Mouse (Mus musculus) heart, postnatal 4 days (tissue): ENCODE measurements at regions not wholly inside any gene's neighbourhood (a gene's known extent, or its start where the extent isn't known, plus 50 kb on each side); places are given as distances from the start of the nearest gene placed in this dataset.

Source experiments
- DNase-seq: peaks from one replicate; pipeline ENCODE4 v3.0.0; 2021

DNA sequence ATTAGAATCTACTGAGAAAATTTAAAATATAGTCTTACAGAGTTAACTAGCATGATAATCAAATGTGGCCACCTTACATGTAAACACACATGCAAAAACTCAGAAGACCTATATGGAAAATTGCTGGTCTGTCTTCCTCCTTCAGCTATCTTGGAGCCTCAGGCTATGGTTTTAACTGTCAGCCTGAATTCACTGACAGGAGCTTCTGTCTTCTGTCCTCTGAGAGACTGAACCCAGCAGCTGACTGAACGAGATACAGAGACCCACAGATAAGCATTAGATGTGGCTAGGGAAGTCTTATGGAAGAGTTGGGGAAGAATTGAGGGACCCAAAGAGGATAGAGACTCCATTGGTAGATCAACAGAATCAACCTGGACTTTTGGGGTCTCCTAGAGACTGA, 360.0 kb upstream of the Meox2 start:
- DNase-seq: no peak

DNA sequence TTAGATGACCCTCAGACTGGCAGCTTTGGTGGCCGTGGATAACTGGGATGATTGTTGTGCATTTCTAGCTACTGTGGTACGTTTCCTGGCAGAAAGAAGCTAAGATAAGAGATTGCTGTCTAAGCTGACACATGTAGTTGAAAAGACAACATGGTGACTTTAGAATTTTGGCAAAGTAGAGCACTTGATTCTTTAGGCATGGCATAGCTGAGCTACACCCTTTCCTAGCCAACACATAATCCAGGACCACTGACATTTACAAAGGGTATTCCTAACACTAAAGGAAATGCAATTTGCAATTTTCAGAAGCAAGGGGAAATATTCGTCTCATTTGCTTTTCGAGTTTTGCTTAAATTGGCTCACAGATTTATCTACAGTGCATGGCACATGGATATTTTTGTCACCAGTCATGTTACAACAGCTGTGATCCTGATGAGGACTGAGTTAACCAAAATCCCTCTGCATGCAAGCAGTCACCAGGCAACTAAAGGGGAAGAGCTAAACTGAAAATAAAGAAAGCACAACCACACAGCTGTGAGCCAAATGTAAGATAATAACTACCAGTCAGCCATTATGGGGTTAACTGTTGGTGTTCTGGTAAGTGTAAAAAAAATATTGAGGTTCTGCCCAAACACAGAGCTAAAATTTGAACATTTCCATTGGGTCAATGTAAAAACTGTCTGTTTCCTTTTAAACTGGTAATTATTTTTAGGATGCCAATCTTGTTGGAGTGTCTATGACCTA, 342.9 kb upstream of the Meox2 start:
- no peak for DNase-seq

DNA sequence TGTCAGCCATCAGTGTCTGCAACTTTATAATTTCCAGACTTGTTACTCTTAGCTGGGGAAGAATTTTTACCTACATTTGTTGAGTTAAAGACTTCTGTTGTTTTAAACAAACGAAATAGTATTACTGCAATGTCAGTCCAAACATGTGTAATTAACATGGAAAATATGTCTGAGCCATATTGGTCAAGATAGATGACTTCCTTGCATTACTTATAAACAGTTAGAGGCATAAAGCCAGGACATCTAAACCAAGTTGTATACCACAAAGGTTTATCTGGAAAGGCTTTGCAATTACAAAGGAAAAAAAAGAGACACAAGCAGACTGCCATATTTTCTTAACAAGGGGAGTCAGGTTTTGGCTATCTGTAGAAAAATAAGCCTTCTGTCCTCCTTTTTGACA, 342.2 kb upstream of the Meox2 start:
- no peak for DNase-seq

DNA sequence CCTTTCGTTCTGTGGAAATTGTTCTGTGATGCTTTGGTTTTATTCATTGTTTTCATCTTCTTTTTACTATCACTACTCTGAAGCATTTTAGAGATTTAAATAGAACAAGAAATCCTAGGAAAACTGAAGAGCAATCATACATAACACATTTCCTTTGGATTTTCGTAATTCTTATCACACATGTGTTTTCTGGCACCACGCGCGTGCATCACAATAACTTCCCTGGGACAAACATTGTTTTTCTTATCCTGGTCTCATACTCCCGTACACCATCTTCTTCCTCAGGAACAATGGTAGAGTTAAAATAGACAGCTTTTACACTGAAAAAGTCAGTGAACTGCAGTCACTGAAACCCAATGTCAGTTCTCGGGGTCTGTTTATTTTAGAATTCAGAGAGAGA, 327.6 kb upstream of the Meox2 start:
- no peak for DNase-seq

DNA sequence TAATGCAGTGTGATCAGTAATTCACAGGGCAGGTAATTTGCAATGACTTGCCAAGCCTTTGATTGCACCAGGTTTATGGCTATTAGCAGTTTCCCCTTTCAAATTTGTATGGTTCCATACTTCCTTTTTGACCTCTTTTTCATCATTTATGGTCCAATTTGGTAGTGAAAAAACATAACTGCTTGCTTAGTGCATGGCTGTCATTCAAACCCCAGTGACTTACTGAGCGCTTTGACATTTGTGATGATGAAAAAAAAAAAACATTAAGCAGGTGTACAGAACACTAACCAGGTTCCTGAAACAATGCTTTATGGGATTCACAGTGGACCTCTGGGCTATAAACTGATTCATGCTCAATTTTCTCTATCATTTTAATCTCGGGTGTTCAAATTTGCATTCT, 317.5 kb upstream of the Meox2 start:
- no peak for DNase-seq

DNA sequence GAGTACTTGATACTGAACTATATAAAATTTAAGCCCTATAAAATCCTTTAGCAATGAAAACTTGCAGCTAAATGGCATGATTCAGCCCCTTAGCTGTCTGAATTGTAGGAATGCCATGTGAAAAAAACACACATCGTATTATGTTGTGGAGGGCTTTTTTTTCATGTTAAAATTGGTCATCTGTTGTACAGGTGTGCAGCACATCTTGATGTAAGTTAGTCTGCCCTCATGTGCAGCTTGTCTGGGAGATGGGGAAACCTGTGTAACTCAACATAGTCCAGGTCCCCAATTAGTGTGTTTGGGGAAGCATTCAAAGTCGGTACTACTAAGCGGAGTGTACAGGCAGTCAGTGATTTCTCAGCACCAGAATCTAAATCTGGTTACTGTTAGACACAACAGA, 316.9 kb upstream of the Meox2 start:
- no peak for DNase-seq

DNA sequence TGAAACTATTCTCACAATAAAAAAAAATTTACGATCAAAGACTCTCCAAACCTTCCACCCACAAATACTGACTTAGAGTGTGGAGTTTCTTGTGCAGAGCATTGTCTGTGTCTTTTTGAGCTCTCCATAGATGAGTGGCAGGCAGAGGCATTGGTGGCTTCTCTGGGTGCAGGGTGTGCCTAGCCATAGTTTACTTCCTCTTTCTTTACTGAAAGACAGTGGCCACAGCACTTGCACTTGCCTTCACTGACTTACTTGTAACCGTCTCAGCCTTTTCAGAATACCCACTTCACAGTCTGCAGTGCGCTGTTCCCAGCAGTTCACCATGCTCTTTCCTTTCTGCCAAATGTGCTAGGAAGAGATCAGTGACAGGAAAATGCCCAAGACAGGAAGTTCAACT, 316.1 kb upstream of the Meox2 start:
- no peak for DNase-seq

DNA sequence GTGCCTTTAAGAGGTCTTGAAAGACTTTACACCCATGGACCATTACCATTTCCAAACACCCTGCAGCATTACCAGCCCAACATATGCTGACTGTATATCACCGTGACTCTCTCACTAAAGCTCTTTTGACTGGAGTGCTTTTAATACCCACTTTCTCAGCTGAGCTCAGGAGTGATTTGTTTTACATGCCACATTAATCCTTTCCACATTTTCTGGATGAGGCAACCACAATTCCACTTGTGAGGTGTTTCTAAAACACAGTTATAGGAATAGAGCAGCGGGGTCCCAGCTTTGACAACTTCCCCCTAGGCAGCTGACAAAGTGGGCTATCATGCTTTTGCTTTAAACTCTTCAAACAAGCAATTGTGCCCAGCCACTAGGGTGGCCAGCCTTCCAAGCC, 314.5 kb upstream of the Meox2 start:
- DNase-seq: no peak

DNA sequence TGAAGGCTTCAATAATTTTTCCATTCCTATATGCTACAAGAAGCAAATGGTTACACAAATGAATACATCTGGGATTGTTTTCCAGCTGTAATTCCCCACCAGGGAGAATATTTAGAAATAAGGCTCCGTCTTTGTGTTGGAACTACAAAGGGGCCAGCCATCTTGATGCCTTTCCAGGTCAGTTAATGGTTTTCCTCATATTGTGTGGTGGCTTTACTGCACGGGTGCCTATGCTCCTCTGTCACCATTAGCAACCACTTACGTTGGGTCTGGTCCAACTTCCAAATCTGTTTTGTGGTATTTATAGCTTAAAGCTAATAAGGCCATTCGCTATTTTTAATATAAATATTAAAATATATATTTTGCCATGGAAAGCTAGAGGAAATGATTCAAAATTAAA, 312.1 kb upstream of the Meox2 start:
- DNase-seq: no peak

DNA sequence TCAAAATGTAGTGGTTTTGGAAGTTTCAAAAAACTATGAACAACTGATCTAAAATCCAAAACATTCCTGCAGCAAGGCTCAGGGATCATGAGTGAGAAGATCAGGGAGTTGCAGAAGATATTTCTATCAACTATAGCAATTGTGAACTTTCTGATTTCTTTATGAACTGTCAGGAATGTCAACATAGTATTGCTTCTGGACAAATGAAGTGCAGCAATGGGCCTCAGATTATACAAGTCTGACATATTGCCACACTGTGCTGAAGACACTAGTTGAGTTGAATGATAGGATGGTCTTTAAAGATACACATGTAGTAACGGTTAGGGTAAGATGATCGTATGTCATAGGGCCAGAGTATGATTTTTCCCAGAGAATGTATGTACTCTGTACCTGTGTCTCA, 290.4 kb upstream of the Meox2 start:
- no peak for DNase-seq

DNA sequence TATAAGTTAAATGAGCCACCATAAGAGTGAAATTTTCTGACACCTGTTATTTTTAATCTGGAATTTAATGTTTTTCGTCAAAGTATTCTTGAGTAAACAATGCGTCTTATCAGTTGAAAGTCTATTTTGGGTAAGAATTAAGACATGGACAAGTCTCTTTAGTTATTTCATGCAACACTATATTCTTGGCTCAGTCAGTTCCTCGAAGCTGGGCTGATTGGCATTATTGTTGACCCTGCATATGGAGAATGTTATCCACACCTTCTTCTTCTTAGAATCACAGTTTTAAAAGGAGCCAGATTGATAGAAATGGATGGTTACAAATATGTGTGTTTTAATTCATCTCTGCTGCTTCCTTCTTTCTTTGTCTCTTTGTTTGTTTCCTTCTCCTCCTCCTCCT, 289.5 kb upstream of the Meox2 start:
- DNase-seq: no peak

DNA sequence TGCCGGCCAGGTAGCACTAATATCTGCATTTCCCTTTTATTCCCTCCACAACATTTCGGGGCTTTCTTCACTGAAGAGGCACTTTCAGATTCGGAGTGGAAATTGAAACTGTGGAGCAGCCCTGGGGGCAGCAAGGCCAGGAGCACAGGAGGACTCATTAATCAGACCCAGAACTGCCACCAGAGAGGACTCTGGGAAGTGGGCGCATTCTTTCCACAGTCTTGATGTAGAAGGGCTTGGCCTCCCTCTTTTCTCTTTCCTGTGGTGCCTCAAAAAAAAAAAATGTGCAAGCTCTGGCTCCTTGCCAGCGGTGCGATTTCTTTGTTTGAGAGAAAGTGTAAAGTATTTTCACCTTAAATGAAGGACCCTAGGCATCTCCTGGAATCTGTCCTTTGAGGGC, 281.6 kb upstream of the Meox2 start:
- DNase-seq: peak; percentile 12

DNA sequence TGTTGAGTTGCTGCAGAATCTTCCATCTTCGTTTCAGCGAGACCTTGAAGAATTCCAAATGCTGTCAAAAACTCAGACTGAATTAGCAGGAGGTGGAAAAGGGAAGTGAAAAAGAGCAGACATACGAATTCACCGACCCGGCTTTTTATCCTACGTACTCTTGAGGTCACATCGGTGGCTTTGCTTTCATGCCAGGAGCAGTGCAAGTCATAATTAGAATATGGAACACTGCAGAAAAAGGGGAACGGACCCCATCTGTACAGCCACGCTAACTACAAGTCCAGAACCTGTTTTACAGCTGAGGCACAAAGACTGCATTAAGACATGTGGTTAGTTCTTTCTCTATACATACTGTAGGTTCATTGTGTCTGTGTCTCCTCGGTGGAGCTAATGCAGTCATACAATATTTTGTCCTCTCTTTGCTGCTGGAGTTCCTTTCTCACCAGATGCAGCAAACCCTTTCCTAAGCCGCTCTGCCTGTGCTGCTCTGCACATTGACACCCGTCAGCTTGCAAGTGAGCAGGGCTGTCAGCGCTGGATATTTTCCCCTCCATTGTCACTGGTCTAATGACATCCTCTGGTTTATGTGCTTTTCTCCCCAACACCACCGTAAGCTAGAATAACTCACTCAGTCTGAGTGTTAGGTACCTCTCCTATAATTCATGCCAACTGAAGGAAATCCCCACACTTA, 276.9 kb upstream of the Meox2 start:
- DNase-seq: no peak

DNA sequence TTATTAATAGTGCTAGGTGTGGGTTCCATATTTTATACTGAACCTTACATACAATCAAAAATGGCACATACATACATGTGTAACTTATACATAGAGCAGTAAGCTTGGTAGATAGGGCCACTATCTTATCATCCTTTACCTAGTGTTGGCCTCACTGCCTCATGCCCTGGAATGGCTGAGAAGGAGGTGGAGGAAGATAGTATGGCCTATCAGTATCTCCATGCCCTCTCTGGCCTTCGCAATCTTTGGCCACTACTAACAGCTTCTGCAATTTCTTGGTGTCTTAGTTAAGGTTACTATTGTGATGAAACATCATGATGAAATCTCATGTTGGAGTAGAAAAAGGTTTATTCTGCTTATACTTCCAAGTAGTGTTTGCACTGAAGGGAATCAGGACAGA, 265.4 kb upstream of the Meox2 start:
- DNase-seq: no peak

DNA sequence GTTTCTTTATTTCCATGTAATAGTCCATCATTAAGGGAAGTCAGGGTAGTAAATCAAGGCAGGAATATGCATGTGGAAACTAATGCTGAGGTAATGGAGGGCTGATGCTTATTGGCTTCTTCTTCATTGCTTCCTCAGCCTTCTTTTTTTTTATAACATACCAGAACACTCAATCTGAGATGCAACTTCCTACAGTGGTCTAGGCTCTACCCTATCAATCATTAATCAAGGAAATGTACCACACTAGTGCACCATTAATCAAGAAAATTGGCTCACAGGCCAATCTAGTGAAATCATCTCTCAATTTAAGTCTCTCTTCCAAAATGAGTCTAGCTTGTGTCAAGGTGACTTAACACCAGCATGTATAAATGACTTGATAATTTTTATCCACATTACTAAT, 263.2 kb upstream of the Meox2 start:
- DNase-seq: no peak

DNA sequence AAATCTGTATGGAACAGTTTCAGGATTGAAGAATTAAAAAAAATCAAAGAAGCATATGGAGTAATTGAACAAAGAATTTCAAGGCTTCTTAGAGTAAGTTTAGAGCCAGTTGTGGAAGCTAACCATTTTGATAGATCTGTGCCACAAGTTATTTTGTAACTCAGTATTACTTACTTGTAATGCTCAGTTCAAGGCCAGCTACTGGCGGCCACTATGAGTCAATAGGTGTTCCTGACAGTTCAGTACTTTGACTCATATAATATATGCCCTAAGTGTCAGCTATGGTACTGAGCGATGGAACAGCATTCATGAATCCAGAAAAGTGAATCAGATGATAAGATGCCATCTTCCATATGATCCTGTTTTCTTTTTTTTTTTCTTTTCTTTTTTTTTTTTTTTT, 259.3 kb upstream of the Meox2 start:
- no peak for DNase-seq

DNA sequence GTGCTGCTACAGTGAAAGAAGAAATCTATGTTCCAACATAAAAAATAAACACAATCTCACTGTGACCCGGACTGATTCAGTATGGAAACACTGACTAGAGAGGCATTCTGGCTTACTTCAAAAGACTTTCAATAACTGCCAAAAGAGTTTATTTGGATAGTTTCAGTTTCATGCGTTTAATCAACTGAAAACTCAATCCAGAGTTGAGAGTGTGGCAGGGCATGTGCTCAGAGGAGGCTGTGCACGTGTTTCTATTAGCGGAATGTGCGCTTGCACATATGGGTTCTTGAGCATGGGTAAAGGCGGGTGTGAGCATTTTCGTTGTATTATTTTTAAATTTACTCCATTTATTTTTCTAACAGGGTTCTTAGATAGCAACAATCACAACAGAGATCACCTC, 245.2 kb upstream of the Meox2 start:
- DNase-seq: no peak

DNA sequence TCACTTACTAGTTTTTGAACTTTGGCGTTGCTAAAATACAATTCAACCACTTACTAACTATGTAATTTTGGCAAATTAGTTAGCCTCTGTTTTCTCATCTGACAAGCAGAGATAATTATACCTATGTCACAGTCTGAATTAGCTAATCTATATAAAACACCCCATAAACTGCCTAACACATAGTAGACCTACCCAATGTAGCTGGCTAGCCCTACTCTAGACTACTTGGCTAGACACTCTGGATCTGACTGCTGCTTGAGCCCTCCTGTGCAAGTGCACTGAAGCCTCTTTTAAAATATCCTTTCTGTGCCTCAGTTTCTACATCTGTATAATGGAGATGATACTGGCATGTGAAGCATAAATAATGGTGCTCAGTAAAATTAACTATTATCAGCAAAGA, 227.6 kb upstream of the Meox2 start:
- DNase-seq: no peak

DNA sequence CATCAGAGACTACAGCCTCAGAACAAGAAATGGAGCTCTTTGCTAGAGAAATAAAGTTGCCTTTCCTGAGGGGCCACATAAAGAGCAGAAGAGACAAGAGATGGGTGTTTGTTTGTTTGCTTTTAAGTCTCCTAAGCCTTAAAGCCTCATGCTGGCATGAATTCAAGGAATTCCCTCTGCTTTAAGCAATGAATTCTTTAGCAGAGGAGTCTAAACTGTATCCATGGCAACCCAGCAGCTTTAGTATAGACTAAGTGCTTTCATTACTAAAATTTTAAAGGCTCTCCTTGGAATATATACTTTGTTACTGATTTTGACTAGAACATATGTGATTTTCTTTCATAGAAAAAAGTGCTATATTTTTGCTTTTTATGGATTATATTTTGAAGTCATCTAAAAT, 195.0 kb upstream of the Meox2 start:
- no peak for DNase-seq

DNA sequence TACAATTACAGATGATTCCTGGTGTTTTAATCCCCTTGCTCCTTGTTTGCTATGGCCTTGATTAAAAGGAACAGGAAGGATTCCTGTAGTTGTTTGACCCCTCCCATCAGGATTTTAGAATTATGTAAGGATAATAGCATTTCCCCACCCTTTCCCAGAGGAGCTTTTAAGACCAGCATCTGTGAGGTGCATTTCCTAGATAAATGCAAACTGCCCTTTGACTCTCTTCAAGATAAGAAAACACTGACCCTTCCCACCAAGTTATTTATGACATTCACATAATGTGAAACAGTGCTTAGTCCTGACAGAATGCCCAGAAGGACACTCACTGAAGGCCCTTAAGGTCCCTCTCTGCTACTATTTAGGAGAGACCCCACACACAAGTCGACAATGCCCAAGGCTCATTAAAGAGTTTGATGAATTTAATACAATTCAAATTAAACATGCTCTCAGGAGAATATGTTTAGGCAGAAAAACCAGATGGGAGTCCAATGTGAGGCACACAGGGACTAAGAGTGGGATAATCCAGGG, 190.7 kb upstream of the Meox2 start:
- no peak for DNase-seq

DNA sequence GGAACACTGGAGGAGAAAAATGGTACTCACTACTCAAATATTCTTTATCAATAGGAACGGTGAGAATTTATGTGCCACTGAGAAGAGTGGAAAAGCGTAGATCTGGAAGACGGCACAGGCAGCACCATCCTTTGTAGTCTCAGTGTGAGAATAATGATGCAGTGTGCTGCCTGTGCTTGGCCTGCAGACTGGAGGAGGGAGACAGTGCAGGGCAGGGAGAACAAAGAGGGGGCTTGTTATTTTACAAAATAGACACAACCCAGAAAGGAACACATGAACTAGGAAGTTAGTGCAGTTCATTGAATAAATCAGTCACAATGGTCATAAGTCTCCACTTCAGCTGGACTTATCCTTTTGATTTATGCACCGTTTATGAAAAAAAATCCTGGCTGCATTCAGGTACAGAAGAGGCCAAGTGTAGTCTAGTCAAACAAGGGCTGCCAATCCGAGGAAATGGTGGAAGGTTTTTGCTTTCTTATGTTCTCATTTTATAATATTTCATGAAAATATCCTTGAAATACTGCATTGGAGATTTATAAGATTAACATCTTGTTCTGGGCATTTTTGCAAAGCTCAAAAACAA, 190.0 kb upstream of the Meox2 start:
- DNase-seq: no peak

DNA sequence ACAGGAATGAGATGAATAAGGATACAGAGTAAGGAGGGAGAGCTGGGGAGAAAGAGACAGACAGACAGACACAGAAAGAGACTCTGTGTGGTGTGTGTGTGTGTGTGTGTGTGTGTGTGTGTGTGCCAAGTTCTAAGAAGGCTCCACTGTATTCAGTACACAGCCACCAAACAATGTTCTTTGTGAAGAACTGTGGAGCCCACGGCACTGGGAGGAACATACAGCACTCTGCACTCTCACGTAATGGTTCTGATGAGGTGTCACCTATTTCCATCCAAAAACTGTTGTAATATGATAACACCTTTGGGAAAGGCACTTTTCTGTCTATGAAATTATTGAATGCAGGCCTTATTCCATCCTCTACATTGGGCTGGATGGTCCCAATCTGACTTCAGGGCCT, 184.8 kb upstream of the Meox2 start:
- no peak for DNase-seq

DNA sequence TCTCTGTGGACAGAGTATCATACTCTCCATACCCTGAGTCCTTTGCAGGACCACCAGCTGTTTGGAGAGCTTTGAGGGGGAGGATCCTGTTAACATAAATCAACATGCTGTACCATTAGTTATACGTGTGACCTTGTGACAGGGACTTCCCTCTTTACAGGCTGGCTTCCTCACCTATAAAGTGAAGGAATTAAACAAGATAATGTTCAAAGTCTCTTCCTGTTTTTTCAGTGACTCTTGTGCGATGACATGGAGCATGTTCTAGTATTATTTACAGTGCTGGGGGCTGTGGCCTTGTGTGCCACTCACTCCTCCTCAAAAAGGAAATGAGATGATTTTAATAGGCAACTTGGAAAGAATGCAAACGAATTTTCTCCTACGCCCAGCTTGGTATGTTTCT, 182.1 kb upstream of the Meox2 start:
- no peak for DNase-seq

DNA sequence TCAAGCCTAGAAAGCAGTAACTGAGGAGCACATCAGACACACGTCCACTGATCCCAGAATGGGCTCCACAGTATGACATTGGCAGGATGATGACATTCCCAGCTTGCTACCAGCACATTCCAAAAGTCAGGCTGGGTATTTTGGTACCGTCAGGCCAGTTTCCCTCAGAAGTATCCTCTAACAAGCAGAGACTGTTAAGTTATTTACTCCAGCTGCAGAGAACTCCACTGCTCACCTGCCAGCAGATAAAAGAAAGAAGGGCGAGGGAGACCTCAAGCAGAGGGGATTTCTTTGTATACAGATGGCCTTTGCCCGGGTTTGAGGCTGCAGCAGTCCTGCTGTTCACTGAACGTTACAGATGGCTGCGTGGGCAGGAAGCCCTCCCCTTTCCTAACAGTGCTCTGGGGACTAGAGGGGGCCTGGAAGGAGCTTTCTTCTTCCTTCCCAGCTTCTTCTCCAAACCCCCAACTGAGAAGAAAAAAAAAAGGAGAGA, 175.2 kb upstream of the Meox2 start:
- DNase-seq: peak; percentile 38
